Mouse (Mus musculus) hindbrain, embryonic 11.5 days (tissue): Measurements from ENCODE around the gene Nynrin. TPM values are rescaled to one million over a fixed set of nuclear protein-coding genes. Genes with fewer than 3 reads are reported as not detected.

Source experiments
- ATAC-seq: fragments of 200-750 bp; cut with Nextera tagmentation; 2 replicates; pipeline ENCODE4 v1.8.0; 2017; ENCODE audit warnings: mild to moderate bottlenecking, moderate TSS enrichment, moderate library complexity; ENCODE audit not compliant: low FRiP score
- DNase-seq: peaks from one replicate; pipeline ENCODE4 v3.0.0-alpha.2; 2015; ENCODE audit warnings: low spot score
- H3K27ac ChIP-seq: fragments of 300-500 bp; sonication (generic); 2 replicates; pipeline ENCODE4 v1.5.1; 2014; ENCODE audit warnings: mild to moderate bottlenecking, low read depth, low read length
- H3K27me3 ChIP-seq: fragments of 300-500 bp; sonication (generic); 2 replicates; pipeline ENCODE4 v1.6.1; 2014; ENCODE audit warnings: mild to moderate bottlenecking, low read length, moderate library complexity, mixed read lengths; ENCODE audit not compliant: control insufficient read depth, insufficient read depth
- H3K36me3 ChIP-seq: fragments of 300-500 bp; sonication (generic); 2 replicates; pipeline ENCODE4 v1.6.1; 2014; ENCODE audit warnings: mild to moderate bottlenecking, low read length, moderate library complexity, mixed read lengths; ENCODE audit not compliant: control insufficient read depth, insufficient read depth
- H3K4me1 ChIP-seq: fragments of 300-500 bp; sonication (generic); replicated peaks from 2 replicates; pipeline ENCODE4 v1.6.1; 2014; ENCODE audit warnings: low read length, mixed read lengths; ENCODE audit not compliant: control insufficient read depth, insufficient read depth
- H3K4me2 ChIP-seq: fragments of 300-500 bp; sonication (generic); replicated peaks from 2 replicates; pipeline ENCODE4 v1.6.1; 2014; ENCODE audit warnings: mild to moderate bottlenecking, low read depth, low read length
- H3K4me3 ChIP-seq: fragments of 300-500 bp; sonication (generic); 2 replicates; pipeline ENCODE4 v1.5.1; 2014; ENCODE audit warnings: low read depth, low read length
- H3K9ac ChIP-seq: fragments of 300-500 bp; sonication (generic); 2 replicates; pipeline ENCODE4 v1.6.1; 2014; ENCODE audit warnings: low read depth, low read length
- H3K9me3 ChIP-seq: fragments of 300-500 bp; sonication (generic); 2 replicates; pipeline ENCODE4 v1.6.1; 2016; ENCODE audit warnings: low read length; ENCODE audit not compliant: control insufficient read depth
- WGBS: fragments of 180-500 bp; shearing (Covaris S2); extraction: QIAGEN DNeasy Blood & Tissue Kit; methylation state at CpG from one replicate; pipeline ENCODE4 v1.1.7; 2014; 5-methylcytosine and 5-hydroxymethylcytosine counted together
- polyA plus RNA-seq: library from polyadenylated mRNA; unstranded; fragments of >200 nt; fragmentation: Nextera tagmentation; extraction: Ambion mirVana; gene quantifications from 2 replicates; pipeline ENCODE4 v1.2.1, GENCODE M21; 2014

Nynrin gene
- polyA plus RNA-seq, 1 experiment from 2014 or later: 8.3 TPM

GRCm38 (mm10) chr14:55869538-55869937 lies 15.7 kb downstream of the Nynrin start:
- Histone ChIP-seq H3K9ac (no peak overlapping the region), H3K36me3 (peaks cover 16% of the 10 kb centered on the region), H3K4me2 (no peak overlapping the region), H3K27ac (no peak overlapping the region), H3K4me3 (no peak overlapping the region), H3K4me1 (no peaks in the 10 kb centered on the region; the same call in 1 of the 2 replicates), H3K27me3 (no peaks in the 10 kb centered on the region), H3K9me3 (no peaks in the 10 kb centered on the region)
- WGBS: 94% methylated on average over 6 of the region's 6 CpGs
- ATAC-seq (no peak), DNase-seq (no peak)

- H3K9ac ChIP-seq: no peak overlapping the region
- 87% methylated on average over 12 of the region's 12 CpGs for WGBS
- no peaks in the 10 kb centered on the region for H3K9me3 ChIP-seq
- no peak overlapping the region for H3K27ac ChIP-seq
- peaks cover 13% of the 10 kb centered on the region for H3K36me3 ChIP-seq
- DNase-seq: no peak
- H3K27me3 ChIP-seq: no peaks in the 10 kb centered on the region
- no peaks in the 10 kb centered on the region; the same call in 1 of the 2 replicates for H3K4me1 ChIP-seq
- H3K4me2 ChIP-seq: no peak overlapping the region
- no peak overlapping the region for H3K4me3 ChIP-seq
- no peak for ATAC-seq
These were observed 18.2 kb downstream of the Nynrin start for GRCm38 (mm10) chr14:55872039-55872438.

- WGBS: 92% methylated on average over 16 of the region's 17 CpGs
- peaks cover 13% of the 10 kb centered on the region for H3K36me3 ChIP-seq
- no peak overlapping the region for H3K4me2 ChIP-seq
- H3K27me3 ChIP-seq: no peaks in the 10 kb centered on the region
- DNase-seq (no peak), ATAC-seq (no peak)
- H3K4me1 ChIP-seq: no peaks in the 10 kb centered on the region; the same call in 1 of the 2 replicates
- H3K27ac ChIP-seq: no peak overlapping the region
- no peak overlapping the region for H3K4me3 ChIP-seq
- no peaks in the 10 kb centered on the region for H3K9me3 ChIP-seq
- no peak overlapping the region for H3K9ac ChIP-seq
These were observed 18.7 kb downstream of the Nynrin start for GRCm38 (mm10) chr14:55872551-55872950.

- Histone ChIP-seq H3K9me3 (no peaks in the 10 kb centered on the region), H3K4me2 (no peak overlapping the region), H3K27ac (no peak overlapping the region), H3K9ac (peak overlapping the region; percentile 36; the same call in 1 of the 2 replicates), H3K4me1 (no peaks in the 10 kb centered on the region; the same call in 1 of the 2 replicates), H3K4me3 (no peak overlapping the region), H3K27me3 (no peaks in the 10 kb centered on the region), H3K36me3 (peaks cover 12% of the 10 kb centered on the region)
- DNase-seq (no peak), ATAC-seq (peak; percentile 28; the same call in 1 of the 2 replicates)
- WGBS: 85% methylated on average over 8 of the region's 8 CpGs
These were observed 19.5 kb downstream of the Nynrin start for GRCm38 (mm10) chr14:55873242-55873713.

- peak; percentile 92 for DNase-seq
- Histone ChIP-seq H3K4me1 (no peaks in the 10 kb centered on the region; the same call in 1 of the 2 replicates), H3K27ac (no peak overlapping the region), H3K9ac (peak overlapping the region; percentile 36; the same call in 1 of the 2 replicates), H3K36me3 (peaks cover 10% of the 10 kb centered on the region), H3K27me3 (no peaks in the 10 kb centered on the region), H3K4me2 (peak overlapping the region; percentile 31; the same call in 1 of the 2 replicates), H3K4me3 (no peak overlapping the region), H3K9me3 (no peaks in the 10 kb centered on the region)
- WGBS: 14% methylated on average over 30 of the region's 30 CpGs
- peak; percentile 69 for ATAC-seq
These were observed 20.2 kb downstream of the Nynrin start for GRCm38 (mm10) chr14:55873714-55874683.

GRCm38 (mm10) chr14:55877469-55878315 lies 23.9 kb downstream of the Nynrin start:
- no peak overlapping the region for H3K4me2 ChIP-seq
- no peaks in the 10 kb centered on the region for H3K36me3 ChIP-seq
- H3K4me3 ChIP-seq: no peak overlapping the region
- H3K9me3 ChIP-seq: no peaks in the 10 kb centered on the region
- 35% methylated on average over 14 of the region's 14 CpGs for WGBS
- no peak overlapping the region for H3K27ac ChIP-seq
- no peak for DNase-seq
- no peak for ATAC-seq
- H3K4me1 ChIP-seq: no peaks in the 10 kb centered on the region; the same call in 1 of the 2 replicates
- H3K27me3 ChIP-seq: no peaks in the 10 kb centered on the region
- H3K9ac ChIP-seq: no peak overlapping the region

GRCm38 (mm10) chr14:55878316-55878940 lies 24.6 kb downstream of the Nynrin start:
- H3K27ac ChIP-seq: no peak overlapping the region
- H3K27me3 ChIP-seq: no peaks in the 10 kb centered on the region
- H3K4me3 ChIP-seq: no peak overlapping the region
- no peaks in the 10 kb centered on the region for H3K36me3 ChIP-seq
- ATAC-seq (no peak), DNase-seq (no peak)
- H3K9ac ChIP-seq: no peak overlapping the region
- 28% methylated on average over 7 of the region's 7 CpGs for WGBS
- H3K4me2 ChIP-seq: no peak overlapping the region
- H3K4me1 ChIP-seq: no peaks in the 10 kb centered on the region; the same call in 1 of the 2 replicates
- H3K9me3 ChIP-seq: no peaks in the 10 kb centered on the region

- 38% methylated on average over 1 of the region's 1 CpGs for WGBS
- no peak for ATAC-seq
- Histone ChIP-seq H3K4me2 (no peak overlapping the region), H3K9me3 (no peaks in the 10 kb centered on the region), H3K27ac (no peak overlapping the region), H3K9ac (no peak overlapping the region), H3K27me3 (no peaks in the 10 kb centered on the region), H3K36me3 (no peaks in the 10 kb centered on the region), H3K4me1 (no peaks in the 10 kb centered on the region; the same call in 1 of the 2 replicates), H3K4me3 (no peak overlapping the region)
- peak; percentile 69 for DNase-seq
These were observed 25.8 kb downstream of the Nynrin start for GRCm38 (mm10) chr14:55879623-55880022.
